In the genomic region with DNA sequence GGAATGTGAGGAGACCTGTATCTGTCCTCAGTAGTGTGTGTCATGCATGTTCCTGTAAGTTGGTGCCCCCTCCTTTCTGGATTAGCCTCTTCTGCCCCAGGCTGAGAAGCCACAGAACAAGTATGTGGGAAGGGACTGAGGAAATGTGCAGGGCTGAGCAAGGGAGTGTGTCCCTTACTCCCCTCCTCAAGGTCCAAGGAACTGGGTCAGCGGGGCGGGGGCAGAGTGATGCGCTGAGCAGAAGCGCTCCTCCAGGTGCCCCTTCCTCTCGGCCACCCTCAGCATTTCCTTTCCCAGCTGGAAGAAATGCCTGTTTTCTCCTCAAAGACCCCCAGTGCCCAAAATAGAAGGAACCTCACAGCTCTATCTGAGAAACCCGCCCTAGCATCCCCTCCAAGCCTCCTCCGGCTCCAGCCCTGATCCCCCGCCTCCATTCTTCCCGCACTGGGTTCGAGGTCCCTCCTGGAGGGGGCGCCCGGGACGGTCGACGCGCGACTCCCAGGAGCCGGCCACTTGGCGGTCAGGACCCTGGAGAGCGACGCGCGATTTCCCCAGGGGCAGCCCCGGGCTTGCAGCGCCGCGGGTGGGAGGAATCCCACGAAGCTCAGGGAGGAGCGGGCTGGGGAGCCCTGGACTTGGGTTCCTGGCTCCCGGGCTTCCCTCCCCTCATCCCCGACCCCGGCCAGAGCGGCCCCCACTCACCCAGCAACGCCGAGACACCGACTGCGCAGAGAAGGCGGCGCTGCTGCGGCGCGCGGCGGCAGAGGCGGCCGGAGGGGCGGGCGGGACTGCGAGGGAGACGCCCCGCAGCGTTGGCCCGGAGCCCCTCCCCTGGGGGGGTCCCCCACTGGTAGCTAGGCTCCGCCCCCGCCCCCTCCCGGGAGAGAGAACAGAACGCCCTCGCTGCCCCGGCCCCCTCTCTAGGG, we compare ENCODE assay signal across 9 mouse cellular contexts. TPM values are rescaled to one million over a fixed set of nuclear protein-coding genes. Genes with fewer than 3 reads are reported as not detected.
DNase-seq lines count a peak whose midpoint lies in the region; ATAC-seq and TF ChIP-seq lines count a peak whose summit lies in the region.
"Had no signal": no experiment of that assay in that cellular context is flagged by ENCODE, and none has a peak within 500 bp of the region (broad histone marks: within the 10 kb centered on the region; RNA-seq: fewer than 3 reads in every experiment).

No protein-coding gene starts in this region.

- WGBS in cerebellum, adult 2 months: 3% methylated on average over 55 of the region's 59 CpGs
- WGBS in intestine, embryonic 14.5 days: 1% methylated on average over 55 of the region's 59 CpGs
- WGBS in midbrain, embryonic 14.5 days: under 1% methylated on average over 58 of the region's 59 CpGs
- 1% methylated on average over 57 of the region's 59 CpGs for WGBS in stomach, embryonic 14.5 days

- ATAC-seq in intestine, embryonic 14.5 days (replicated peaks; ENCODE audit: low FRiP score, low TSS enrichment, low read depth): peak; percentile 45; the same call in 1 of the 2 replicates
- peak; percentile 29 for ATAC-seq in midbrain, embryonic 14.5 days (ENCODE audit: low FRiP score, low TSS enrichment)
- peak; percentile 64 for ATAC-seq in stomach, embryonic 14.5 days (ENCODE audit: insufficient number of reproducible peaks, insufficient read depth, low FRiP score, low read depth)

- no peak for TF ChIP-seq POLR2A in cerebellum, adult 2 months (IDR thresholded peaks at IDR 0.05; ENCODE audit: borderline replicate concordance, insufficient read depth, low read length)

- no peak overlapping the region for H3K9ac ChIP-seq in intestine, embryonic 14.5 days (ENCODE audit: low read length)
- peak overlapping the region; percentile 68 for H3K9ac ChIP-seq in midbrain, embryonic 14.5 days (replicated peaks; ENCODE audit: low read length)
- H3K9ac ChIP-seq in stomach, embryonic 14.5 days (replicated peaks; ENCODE audit: low read depth, low read length): no peak overlapping the region

- H3K36me3 ChIP-seq in intestine, embryonic 14.5 days (ENCODE audit: control insufficient read depth, insufficient read depth, low read length): no peaks in the 10 kb centered on the region
- H3K36me3 ChIP-seq in midbrain, embryonic 14.5 days (ENCODE audit: control insufficient read depth, insufficient read depth, low read length): no peaks in the 10 kb centered on the region
- no peaks in the 10 kb centered on the region for H3K36me3 ChIP-seq in stomach, embryonic 14.5 days (ENCODE audit: control insufficient read depth, insufficient read depth, low read length)

- peak overlapping the region; percentile 55 for H3K4me2 ChIP-seq in intestine, embryonic 14.5 days (ENCODE audit: low read length)
- H3K4me2 ChIP-seq in midbrain, embryonic 14.5 days (ENCODE audit: low read length): peak overlapping the region; percentile 90
- peak overlapping the region; percentile 94 for H3K4me2 ChIP-seq in stomach, embryonic 14.5 days (replicated peaks; ENCODE audit: low read depth, low read length)

- no peak overlapping the region for H3K27ac ChIP-seq in cerebellum, adult 2 months (ENCODE audit: insufficient read depth, low read length)
- H3K27ac ChIP-seq in intestine, embryonic 14.5 days (ENCODE audit: low read depth): no peak overlapping the region
- 0 out of 2 replicates have a peak overlapping the region, but pooled peaks have one; percentile 26 for H3K27ac ChIP-seq in midbrain, embryonic 14.5 days (replicated peaks; ENCODE audit: low read depth, low read length)
- no peak overlapping the region for H3K27ac ChIP-seq in stomach, embryonic 14.5 days (ENCODE audit: low read length)

- H3K27me3 ChIP-seq in cerebellum, adult 2 months (ENCODE audit: control insufficient read depth, insufficient read depth, low read length): no peaks in the 10 kb centered on the region
- peaks cover 41% of the 10 kb centered on the region for H3K27me3 ChIP-seq in intestine, embryonic 14.5 days (replicated peaks; ENCODE audit: control insufficient read depth, insufficient read depth, low read length)
- H3K27me3 ChIP-seq in midbrain, embryonic 14.5 days (ENCODE audit: control insufficient read depth, insufficient read depth, low read length): peaks cover 38% of the 10 kb centered on the region
- 0 out of 2 replicates have a peak, but pooled peaks cover 11% of the 10 kb centered on the region for H3K27me3 ChIP-seq in stomach, embryonic 14.5 days (ENCODE audit: control insufficient read depth, insufficient read depth, low read length)

- peak overlapping the region; percentile 55 for H3K4me3 ChIP-seq in cerebellum, adult 2 months (replicated peaks; ENCODE audit: insufficient read depth, low read depth, low read length)
- H3K4me3 ChIP-seq in intestine, embryonic 14.5 days (ENCODE audit: low read depth, low read length): peak overlapping the region; percentile 23
- peak overlapping the region; percentile 51 for H3K4me3 ChIP-seq in midbrain, embryonic 14.5 days (replicated peaks; ENCODE audit: low read depth, low read length)
- peak overlapping the region; percentile 41 for H3K4me3 ChIP-seq in stomach, embryonic 14.5 days (ENCODE audit: low read depth, low read length)

- H3K4me1 ChIP-seq in cerebellum, adult 2 months (ENCODE audit: control insufficient read depth, insufficient read depth, low read length): peaks cover 15% of the 10 kb centered on the region
- peaks cover 13% of the 10 kb centered on the region; the same call in 1 of the 2 replicates for H3K4me1 ChIP-seq in intestine, embryonic 14.5 days (replicated peaks; ENCODE audit: control insufficient read depth, insufficient read depth, low read length)
- H3K4me1 ChIP-seq in midbrain, embryonic 14.5 days (ENCODE audit: control insufficient read depth, insufficient read depth, low read length): peaks cover 34% of the 10 kb centered on the region
- H3K4me1 ChIP-seq in stomach, embryonic 14.5 days (ENCODE audit: control insufficient read depth, insufficient read depth, low read length): peaks cover 13% of the 10 kb centered on the region; the same call in 1 of the 2 replicates

- no peak for TF ChIP-seq CTCF in cerebellum, adult 2 months (IDR thresholded peaks at IDR 0.05; ENCODE audit: borderline replicate concordance, insufficient read depth, low read depth, low read length)

- peak in 1 of 2 experiments; percentile 48 for DNase-seq in cerebellum, adult 2 months
- no peak for DNase-seq in cerebellum, adult 9-10 months
- DNase-seq in adrenal gland, postnatal 14 days: peak; percentile 88
- DNase-seq in forelimb bud, embryonic 11.5 days (ENCODE audit: low read depth, low spot score): peak; percentile 72
- peak; percentile 94 for DNase-seq in intestine, embryonic 14.5 days (ENCODE audit: low spot score)
- peak; percentile 71 for DNase-seq in liver
- DNase-seq in midbrain, embryonic 14.5 days: peak; percentile 76

- no peaks in the 10 kb centered on the region for H3K9me3 ChIP-seq in intestine, embryonic 14.5 days (ENCODE audit: control insufficient read depth, low read length)
- H3K9me3 ChIP-seq in midbrain, embryonic 14.5 days (ENCODE audit: control insufficient read depth, low read length): no peaks in the 10 kb centered on the region
- no peaks in the 10 kb centered on the region for H3K9me3 ChIP-seq in stomach, embryonic 14.5 days (ENCODE audit: control insufficient read depth, low read depth, low read length)

RNA-seq across cellular contexts. Expression of a gene that starts 1.1 kb away (rescaled TPM):
- 148 and 176 TPM in 2 replicates for polyA plus RNA-seq in cerebellum, adult 2 months (2012; rRNA removed)
- 1.2 and 5.1 TPM in 2 replicates for total RNA-seq in adrenal gland, postnatal 14 days (2021)
- polyA plus RNA-seq in intestine, embryonic 14.5 days (2014; fragmentation: Nextera tagmentation; extraction: Ambion mirVana): 2.2 and 2.7 TPM in 2 replicates
- polyA plus RNA-seq in midbrain, embryonic 14.5 days (2014; fragmentation: Nextera tagmentation; extraction: Ambion mirVana): 26.4 and 31.7 TPM in 2 replicates
- 1.1 and 2.0 TPM in 2 replicates for polyA plus RNA-seq in stomach, embryonic 14.5 days (2014; fragmentation: Nextera tagmentation; extraction: Ambion mirVana)

RNA-seq across cellular contexts. Expression of a gene that starts 15.4 kb away (rescaled TPM):
- polyA plus RNA-seq in cerebellum, adult 2 months (2012; rRNA removed): 0.16 TPM in 2 replicates
- total RNA-seq in adrenal gland, postnatal 14 days (2021): not detected in 2 replicates
- 32.2 and 45.9 TPM in 2 replicates for polyA plus RNA-seq in intestine, embryonic 14.5 days (2014; fragmentation: Nextera tagmentation; extraction: Ambion mirVana)
- polyA plus RNA-seq in midbrain, embryonic 14.5 days (2014; fragmentation: Nextera tagmentation; extraction: Ambion mirVana): not detected in 2 replicates
- 20.9 and 22.6 TPM in 2 replicates for polyA plus RNA-seq in stomach, embryonic 14.5 days (2014; fragmentation: Nextera tagmentation; extraction: Ambion mirVana)
- total RNA-seq: heart, adult 18-20 months had no signal

RNA-seq across cellular contexts. Expression of a gene that starts 16.0 kb away (rescaled TPM):
- 192 TPM in 2 replicates for polyA plus RNA-seq in cerebellum, adult 2 months (2012; rRNA removed)
- total RNA-seq in adrenal gland, postnatal 14 days (2021): 13.1 and 18.0 TPM in 2 replicates
- polyA plus RNA-seq in intestine, embryonic 14.5 days (2014; fragmentation: Nextera tagmentation; extraction: Ambion mirVana): 1.7 and 2.4 TPM in 2 replicates
- polyA plus RNA-seq in midbrain, embryonic 14.5 days (2014; fragmentation: Nextera tagmentation; extraction: Ambion mirVana): 5.6 and 8.0 TPM in 2 replicates
- polyA plus RNA-seq in stomach, embryonic 14.5 days (2014; fragmentation: Nextera tagmentation; extraction: Ambion mirVana): 1.4 TPM in 2 replicates

Comparison
In these comparisons a context has a peak if more than half of its experiments do, and no peak if none do; other contexts are left out.
1. RNA of a gene that starts 15.4 kb away (polyA plus RNA-seq): 32.2 to 45.9 TPM in intestine, embryonic 14.5 days and 20.9 to 22.6 TPM in stomach, embryonic 14.5 days; 0.16 TPM in cerebellum, adult 2 months and not detected in midbrain, embryonic 14.5 days; every median in the first group is over 10 times any median in the second.
2. RNA of a gene that starts 16.0 kb away (polyA plus RNA-seq): 192 TPM in cerebellum, adult 2 months; 5.6 to 8.0 TPM in midbrain, embryonic 14.5 days, 1.7 to 2.4 TPM in intestine, embryonic 14.5 days and 1.4 TPM in stomach, embryonic 14.5 days; every median in the first group is over 10 times any median in the second.
3. Peak in every context shown above with its lines, with median percentiles within 50 percentile points of each other: H3K4me3 ChIP-seq, ATAC-seq and H3K4me2 ChIP-seq.